Mouse (Mus musculus): ENCODE measurements at regions not wholly inside any gene's neighbourhood (a gene's known extent, or its start where the extent isn't known, plus 50 kb on each side); places are given as distances from the start of the nearest gene placed in this dataset.

DNA sequence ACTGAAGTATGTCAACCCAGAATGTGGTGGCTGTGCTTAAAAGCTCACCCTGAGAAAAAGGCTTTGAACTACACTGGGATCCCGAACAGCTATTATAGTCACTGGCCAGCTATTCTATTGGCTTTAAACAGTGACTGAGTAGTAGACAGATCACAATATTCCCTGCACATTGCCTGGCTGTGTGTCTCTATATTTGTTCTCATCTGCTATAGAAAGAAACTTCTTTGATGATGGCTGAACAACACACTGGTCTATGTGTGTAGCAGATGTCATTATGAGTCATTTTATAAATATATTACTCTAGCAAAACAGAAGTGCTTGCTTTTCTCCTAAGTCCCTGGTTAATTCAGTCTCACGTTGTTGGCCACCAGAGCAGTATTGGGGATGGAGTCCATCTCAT, 152.1 kb upstream of the Slco6d1 start:
- DNase-seq (ENCODE audit: low read depth, low spot score): peak; percentile 19

DNA sequence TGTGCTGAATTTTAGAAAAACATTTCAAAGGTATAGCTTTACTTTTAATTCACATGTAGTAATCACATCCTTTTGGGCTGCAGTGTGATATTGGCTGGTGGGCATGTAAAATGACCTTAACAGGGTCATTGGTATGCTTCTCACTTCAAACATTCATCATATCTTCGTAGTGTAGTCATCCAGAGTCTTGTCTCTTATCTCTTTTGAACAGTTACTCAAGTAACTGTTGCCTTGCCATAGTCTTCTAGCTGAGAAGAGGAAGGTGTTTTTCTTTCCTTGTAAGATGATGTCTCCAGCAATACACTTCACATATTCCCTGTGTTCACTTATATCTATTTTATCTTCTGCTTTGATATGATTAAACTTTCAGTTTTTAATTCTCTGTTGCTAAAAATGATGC, 150.7 kb upstream of the Slco6d1 start:
- DNase-seq (ENCODE audit: low read depth, low spot score): no peak

DNA sequence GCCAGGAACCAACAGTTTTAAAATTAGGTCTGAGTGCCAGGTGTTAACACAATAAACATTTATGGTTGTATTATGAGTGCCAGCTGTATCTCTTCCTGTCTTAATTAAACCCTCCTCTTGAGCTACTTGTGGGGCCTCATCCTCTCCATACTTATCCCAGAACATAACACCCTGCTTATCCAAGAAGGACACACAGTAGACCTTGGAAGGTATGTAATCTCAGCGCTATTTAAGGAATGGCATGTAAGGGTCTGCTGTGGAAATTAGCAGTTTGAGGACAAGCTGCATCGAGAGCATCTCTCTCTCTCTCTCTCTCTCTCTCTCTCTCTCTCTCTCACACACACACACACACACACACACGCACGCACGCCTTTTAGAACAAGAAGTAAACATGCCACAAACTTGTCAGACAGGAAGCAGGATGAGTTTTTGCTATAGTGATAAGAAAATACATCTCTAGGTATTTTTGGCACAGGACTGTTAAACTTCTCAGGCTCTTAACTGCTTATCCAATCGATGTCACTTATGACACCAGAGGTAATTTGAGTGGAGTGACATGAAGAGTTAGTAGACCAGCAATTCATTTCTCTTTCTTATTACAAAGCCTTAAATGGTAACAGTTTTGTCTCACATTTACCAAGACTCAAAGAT, 146.8 kb upstream of the Slco6d1 start:
- no peak for DNase-seq (ENCODE audit: low read depth, low spot score)

DNA sequence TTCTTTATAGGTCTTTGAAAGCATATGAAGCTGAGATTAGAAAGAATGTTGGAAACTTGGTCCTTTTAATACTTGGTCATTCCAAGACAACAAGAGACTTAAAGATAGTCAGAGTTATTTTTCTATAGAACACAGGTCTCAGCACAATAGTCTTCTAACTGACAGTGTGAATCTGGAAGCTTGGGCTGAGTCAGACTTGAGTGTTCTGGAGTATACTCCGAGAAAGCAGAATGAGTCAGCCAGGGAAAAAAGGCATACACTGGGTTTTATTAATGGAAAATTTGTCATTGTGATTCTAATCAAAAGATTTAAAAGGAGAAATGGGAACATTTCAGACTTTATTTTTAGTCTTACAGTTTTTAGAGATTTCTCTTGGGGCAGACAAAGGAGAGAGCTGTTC, 145.4 kb upstream of the Slco6d1 start:
- peak; percentile 77 for DNase-seq (ENCODE audit: low read depth, low spot score)

DNA sequence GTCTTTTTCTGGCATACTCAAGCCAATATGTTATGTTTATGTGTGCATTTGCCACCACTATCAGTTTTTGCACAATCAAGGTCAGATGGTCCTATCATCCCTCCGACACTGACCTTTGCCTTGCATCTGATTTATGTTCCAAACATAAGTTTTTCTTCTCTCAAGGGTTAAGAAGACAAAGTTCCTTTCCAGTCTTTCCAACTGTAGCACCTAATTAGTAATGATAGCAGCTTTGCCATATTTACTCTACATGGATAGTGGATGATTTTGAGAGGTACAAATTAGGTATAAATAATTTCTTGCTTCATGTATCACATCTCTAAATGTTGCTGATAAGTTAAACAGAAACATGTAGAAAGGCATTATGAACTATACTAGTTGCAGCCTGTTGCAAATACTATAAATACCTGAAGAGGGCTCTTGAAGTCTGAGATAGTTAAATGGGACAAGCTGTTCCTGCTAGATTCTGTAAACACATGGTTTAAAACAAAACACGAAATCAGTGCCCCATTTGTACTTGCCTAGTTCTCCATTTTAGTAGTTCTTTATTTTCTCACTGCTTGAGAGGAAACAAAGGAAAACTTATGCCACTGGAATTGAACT, 141.4 kb upstream of the Slco6d1 start:
- no peak for DNase-seq (ENCODE audit: low read depth, low spot score)

DNA sequence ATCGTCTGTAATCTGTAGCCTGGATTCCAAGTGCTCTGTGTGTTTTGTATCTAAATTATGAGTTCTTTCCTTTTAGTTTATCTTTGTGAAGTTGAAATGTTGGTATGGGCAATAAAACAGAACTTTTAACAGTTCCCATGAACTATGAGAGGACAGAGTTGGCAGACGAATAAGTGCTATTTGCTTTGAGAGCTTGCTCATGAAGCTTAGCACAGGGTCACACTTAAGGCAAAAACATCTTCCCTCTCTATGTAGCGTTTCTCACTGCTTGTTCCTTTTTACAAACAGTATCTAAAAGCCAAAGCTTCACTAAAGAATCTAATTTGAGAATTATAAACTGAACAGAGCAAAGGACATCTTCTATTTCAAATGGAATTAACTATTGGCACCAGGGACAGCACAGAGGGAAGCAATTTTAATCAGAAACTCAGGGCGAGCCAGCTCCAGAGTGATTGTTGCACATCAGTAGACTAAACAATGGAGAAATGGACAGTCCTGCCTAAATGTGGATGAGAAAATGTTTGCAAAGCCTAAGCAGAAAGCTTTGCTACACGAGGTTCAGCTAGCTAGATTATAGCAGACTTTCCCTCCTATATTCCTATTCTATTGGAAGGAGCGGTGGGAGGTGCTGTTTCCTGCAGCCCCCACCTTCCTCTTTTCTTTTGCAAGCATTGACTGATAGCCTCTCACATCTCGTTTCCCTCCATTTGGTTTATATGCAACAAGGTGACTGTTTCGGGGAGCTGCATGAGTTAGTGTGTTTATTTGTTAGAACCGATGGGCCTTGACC, 140.5 kb upstream of the Slco6d1 start:
- no peak for DNase-seq (ENCODE audit: low read depth, low spot score)

DNA sequence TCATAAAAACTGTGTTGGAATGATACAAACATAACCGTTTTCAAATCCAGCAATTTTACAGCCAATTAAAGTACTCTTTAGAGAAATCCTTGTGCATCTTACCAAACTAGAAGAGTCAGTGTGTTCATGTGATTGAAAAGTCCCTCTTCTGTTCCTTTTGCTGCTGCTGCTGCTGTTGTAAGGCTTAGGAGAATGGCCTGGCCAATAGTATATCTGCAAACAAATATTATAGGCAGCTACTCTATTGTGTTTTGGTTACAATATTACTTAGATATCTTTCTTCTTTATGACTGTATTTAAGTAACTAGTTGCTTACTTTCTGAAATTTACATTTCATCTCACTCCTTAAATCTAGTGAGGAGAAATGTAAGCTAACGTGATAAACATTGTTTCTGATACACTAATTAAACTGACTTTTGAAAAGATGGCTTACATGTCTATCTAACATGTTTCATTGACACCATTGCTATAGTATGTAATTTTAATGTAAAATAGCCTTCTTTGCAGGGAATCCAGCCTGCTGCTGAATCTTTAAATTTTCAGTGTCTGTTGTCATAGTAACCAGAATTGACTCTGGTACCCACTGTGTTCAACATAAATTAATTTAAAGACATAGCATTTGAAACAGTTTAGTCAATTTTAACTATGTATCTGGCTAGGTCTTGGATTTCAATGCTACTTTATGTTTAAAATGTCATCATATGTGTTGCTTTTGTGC, 139.7 kb upstream of the Slco6d1 start:
- DNase-seq (ENCODE audit: low read depth, low spot score): no peak

DNA sequence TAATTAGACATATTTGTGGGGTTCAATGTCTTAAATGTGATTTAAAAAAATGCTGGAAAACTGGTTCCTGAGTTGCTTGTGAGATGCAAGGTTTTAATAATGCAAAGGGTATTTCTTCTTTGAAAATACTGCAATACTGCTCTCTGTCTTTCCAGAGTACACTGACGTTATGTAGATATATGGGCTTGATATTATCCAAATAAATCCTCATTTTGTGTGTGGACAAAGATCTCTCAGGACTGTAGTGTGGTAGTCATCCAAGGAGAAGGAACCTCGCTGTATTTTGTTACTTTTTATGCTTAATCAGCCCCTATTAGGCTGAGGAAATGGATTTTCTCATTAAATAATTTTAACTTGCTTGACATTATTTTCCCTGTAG, 139.2 kb upstream of the Slco6d1 start:
- DNase-seq (ENCODE audit: low read depth, low spot score): no peak

DNA sequence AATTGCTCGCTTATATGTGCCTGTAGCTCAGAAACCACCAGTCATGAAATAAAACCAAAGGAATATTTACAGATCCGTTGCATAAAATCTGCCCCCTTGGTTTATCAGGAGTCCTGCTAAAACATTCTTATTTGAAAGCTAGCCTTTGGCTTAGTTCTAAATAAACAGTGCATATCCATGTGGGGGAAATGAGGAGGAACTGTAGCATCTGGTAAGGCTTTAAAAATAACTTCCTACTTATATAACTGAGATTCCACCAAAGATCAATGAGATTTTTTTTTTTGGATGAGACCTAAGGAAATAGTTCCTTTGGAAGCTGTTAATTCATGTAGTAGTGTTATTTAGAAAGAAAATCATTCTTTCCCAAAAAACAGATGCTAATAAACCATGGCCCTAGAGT, 117.8 kb upstream of the Slco6d1 start:
- DNase-seq (ENCODE audit: low read depth, low spot score): no peak

DNA sequence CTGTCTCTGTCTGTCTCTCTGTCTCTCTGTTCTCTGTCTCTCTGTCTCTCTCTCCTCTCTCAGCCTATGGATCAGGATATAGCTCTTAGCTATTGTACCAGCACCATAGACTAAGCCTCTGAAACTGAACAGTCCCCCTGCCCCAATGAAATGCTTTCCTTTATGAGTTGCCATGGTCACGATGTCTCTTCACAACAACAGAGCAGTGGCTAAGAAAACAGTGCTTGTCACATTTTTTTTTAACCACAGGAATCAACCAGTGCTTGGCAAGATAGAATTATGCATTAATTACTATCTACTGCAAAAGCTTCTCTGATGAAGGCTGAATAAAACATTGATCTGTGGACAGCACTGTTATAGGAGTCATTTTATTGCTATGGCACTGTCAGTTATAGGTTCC, 114.6 kb upstream of the Slco6d1 start:
- no peak for DNase-seq (ENCODE audit: low read depth, low spot score)

DNA sequence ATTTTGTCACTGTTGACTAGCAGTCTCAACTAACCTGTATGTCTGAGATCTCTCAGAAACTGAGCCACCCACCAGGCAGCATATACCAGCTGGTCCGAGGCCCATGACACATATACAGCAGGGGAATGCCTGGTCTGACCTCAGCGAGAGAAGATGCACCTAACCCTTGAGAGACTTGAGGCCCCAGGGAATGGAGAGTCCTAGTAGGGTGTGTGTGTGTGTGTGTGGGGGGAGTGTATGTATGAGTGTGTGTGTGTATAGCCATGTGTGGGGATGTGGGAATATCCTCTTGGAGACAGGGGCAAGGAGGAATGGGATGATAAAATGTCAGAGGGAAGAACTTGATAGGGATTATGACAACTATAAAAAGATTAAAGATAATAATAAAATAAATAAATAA, 113.4 kb upstream of the Slco6d1 start:
- DNase-seq (ENCODE audit: low read depth, low spot score): no peak

DNA sequence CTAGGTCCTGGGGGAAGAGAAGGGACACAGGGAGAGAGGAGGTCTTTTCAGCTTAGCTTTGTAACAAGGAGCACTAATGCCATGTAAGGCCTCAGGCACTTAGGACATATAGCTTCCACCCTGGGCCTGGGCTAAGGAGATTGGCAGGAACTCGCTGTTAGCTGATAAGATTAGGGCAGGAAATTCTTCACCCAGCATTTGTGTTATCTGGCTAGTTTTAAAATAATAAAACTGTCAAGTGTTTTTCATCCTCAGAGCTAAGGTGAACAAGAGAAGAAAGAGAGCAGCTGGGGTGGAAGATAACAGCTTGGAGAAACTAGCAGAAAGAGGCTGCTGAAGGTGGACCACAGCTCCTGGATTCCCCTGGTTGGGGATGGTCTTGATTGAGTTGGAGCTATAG, 111.0 kb upstream of the Slco6d1 start:
- DNase-seq (ENCODE audit: low read depth, low spot score): no peak

DNA sequence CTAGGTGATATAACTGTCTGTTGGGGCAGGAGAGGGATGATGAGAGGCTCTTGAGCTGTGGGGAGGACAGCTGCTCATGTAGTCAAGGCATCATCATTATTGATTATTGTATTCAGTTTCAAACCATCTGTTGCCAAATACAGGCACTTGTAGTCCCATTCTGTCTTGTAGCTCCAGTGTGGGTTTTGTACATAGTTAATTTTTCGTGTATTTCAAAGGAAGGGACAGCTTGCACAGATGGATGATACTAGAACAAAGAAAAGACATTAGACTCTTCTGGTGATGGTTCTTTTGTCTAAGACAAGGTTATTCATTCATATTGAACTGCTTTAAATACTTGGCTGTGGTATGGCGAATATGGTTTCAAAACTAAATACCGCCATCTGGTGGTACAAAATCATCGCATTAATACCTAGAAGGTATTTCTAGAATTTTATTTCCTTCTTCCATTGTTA, 70.8 kb upstream of the Slco6d1 start:
- DNase-seq (ENCODE audit: low read depth, low spot score): peak; percentile 84

DNA sequence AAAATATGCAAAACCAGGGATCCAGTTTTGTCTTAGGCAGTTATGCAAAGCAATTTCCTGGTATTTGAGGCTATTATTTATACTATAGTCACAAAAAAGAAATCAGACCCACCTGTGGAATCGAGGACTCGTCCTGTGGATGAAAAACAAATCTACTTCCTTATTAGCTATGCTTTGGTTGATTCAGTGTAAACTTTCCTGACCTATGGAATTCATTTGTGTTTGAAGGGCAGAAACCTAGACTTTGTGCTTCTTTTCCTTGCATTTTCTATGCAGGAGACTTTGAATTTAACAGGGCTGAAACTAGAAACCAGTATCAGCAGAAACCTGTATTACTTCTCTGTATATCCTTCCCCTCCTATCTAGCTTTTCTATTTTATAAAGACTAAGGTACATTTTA, 70.2 kb upstream of the Slco6d1 start:
- DNase-seq (ENCODE audit: low read depth, low spot score): peak; percentile 2

DNA sequence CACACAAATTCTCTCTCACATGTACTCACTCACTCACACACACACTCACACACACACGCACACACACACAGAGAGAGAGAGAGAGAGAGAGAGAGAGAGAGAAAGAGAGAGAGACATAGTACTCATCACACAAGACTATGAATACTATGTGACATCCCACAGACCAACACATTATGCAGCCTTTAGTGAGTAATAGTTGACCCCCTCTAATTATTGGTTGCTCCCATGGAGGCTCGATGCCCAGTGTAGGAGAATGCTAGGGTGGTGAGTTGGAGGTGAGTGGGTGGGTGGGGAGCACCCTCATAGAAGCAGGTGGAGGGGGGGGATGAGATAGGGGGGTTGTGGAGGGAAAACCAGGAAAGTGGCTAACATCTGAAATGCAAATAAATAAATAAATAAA, 69.4 kb upstream of the Slco6d1 start:
- DNase-seq (ENCODE audit: low read depth, low spot score): no peak
